Mouse (Mus musculus): ENCODE measurements around the gene Fam3b.

Fam3b gene

DNA sequence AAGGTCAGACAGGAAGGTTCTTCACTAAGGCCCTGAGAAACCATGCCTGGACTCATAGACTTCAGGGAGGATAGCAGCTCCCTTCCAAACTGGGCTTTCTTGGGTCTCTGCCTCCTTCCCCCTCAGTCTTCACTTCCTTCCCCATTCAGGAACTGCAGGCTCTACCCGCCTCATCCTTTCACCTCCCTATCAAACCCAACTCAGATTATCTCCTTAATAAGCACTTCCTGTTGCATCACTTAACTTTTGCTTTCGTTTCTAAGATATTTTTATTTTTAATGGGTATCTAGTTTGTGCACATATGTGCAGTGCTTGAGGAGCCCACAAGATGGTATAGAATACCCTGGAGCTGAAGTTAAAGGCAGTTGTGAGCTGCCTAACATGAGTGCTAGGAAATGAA lies 36.0 kb downstream of the Fam3b start:
- DNase-seq = no peak

DNA sequence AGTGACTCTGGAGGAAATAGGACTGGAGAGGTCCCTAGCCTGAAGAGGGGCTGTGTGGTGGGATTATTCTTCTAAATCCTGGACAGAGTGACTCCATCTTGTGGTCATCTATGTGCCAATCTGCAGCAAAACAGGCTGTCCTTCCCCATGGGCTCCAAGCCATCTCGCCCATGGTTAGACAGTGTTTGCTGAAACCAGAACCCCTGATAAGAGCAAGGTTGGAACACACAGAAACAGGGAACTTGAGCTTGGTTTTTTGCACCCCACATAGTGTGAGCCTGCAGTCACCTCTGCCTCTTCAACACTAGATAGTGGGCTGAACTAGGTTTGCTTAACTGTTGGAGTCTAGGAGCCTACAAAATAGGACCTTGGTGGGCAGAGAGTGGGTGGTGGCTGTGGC lies 38.1 kb downstream of the Fam3b start:
- no peak for DNase-seq

DNA sequence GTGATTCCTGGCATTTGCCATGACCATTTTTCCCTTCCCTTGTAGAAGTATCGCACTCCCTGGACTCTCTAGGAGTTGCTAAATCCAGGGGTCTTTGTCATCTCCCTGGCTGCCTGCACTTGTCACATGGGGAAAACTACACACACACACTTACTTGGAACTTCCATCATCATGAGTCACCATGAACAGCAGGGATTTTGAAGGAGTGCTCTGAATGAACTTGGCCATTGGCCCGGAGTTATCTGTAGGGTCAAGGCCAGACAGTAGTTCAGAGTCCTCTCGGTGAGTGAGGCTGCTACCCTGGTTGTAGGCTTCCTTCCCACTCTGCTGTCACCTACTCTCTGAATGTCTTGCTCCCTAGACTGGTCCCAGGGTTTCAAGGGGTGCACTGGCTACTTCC lies 39.0 kb downstream of the Fam3b start:
- DNase-seq = no peak

DNA sequence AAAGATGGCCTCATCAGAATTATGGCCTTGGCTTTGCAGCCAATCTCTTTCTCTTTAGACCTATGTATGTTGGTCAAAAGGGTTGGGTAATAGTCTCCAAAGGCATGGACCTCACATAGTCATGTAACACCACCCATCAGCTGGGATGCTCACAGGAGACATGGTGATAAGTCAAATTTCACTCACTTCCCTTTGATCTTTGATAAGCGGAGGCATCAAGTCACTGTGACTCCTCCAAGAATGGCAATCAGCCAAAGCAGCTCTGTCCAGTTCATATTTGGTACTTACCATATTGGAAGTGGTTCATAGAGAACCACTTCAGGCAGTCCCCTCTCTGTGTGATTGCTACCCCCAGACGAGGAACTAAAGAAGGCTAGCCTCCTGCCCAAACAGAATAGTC lies 39.9 kb downstream of the Fam3b start:
- DNase-seq = no peak

DNA sequence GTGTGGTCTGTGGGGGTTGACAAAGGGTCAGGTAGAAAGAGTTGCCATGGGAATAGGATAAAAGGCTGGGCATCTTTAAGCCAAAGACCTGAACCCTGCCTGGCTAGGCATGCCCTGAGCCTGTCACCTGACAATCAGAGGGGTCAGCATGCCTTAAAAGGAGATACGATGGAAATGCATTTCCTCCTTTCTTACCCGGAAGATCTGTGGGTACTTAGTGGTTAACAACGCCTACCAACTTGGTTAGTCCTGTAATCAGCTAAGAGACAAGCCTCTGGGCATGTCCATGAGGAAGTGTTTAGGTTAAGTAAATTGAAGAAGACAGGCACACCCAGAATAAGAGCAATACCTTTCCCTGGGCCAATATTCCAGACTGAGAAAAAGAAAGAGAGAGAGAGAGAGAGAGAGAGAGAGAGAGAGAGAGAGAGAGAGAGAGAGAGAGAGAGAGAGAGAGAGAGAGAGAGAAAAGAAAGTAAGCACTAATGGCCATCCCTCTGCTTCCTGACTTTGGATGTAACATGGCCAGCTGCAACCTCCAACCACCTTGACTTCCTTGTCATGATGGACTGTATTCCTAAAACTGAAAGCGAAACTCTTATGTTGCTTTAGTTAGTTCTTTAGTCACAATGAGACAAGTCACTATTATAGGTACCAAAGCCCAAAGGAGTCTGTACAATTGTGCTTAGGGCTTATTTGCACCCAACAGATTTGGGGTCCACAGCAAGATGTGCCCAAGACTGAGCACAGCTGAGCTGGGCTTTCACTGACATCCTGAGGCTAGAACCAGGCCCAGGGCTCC lies 46.4 kb downstream of the Fam3b start:
- DNase-seq = no peak

DNA sequence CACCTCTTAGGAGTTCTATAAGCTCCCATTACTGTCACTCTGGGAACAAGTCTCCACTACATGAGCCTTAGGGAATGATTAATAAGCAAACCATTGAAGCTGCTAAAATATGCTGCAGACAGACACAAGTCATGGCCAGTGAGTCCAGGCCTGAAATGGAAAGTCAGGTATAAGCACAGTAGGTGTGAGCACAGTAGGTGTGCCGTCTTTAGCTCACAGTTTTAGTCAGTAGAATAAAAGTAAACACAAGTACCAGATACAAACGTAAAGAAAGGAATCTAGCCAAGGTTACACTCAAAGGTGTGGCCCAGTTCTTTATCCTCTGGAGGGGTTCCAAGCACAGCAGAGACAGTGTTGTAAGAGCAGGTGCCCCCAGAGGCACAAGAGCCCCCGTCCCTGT lies 47.1 kb downstream of the Fam3b start:
- no peak for DNase-seq

DNA sequence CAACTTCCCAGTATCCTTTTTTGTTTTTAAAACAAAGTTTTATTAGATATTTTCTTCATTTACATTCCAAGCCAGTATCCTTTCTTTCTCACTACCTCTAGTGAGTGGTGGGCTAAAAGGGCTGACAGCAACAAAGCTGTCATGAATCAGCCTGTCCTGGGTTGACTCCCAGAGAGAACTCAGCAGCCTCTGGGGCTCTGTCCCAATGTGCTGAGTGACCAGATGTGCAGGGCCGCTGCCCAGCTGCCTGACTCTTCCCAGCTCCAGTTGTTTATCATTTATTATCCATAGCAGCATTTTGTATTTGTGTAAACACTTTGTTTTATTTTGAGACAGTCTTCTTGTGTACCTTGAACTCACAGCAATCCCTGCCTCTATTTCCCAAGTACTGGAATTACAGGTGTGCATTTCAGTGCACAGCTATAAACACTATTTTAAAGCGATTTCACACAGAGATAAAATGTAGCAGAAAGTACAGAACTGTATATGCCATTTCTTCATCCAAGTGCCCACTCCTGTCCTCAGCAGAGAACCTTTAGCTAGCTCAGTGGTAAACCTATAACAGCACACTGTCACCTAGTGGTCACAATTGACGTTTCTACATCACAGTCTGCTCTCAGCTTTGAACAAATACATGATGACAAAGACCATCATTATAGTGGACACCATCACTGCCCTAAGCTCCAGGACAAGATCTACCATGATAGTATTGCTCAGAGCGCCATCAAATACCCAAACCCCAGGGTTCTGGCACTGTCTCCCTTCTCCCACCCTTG lies 48.2 kb downstream of the Fam3b start:
- no peak for DNase-seq

DNA sequence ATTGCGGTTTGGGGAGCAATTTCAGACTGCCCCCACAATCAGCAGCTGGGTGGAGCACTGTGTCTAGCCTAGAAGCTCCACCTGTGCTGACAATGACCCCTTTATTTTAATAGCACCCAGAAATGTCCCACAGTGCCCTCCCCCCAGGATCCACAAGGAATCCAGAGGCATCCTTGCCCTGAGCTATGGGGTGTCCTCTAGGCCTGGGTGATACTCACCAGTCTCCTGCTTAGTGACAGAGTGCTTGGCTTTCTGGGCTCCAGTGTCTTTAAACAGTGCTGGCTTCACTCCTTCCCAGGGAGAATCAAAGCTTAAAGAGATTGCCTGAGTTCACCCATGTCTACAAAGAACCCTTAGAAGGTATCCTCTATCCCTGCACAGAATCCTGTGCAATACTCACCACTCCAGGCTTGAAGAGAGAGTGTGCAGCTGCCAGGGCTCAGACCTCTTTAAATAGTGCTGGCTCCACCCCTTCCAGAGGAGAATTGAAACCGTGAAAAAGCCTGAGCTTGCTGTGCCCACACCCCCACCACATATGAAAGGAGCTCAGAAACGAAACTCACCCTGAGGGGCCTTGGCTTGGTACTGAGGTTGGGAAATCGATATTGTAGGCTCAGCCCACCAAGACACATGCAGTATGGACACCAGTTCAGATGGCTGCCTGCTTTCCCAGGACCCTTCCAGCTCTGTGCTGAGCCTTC lies 52.0 kb downstream of the Fam3b start, which contains the start of gene Mx1:
Gene Mx1, minus strand, starts transcription at position 427 of the 701 bp plus-strand sequence.
- no peak for DNase-seq

DNA sequence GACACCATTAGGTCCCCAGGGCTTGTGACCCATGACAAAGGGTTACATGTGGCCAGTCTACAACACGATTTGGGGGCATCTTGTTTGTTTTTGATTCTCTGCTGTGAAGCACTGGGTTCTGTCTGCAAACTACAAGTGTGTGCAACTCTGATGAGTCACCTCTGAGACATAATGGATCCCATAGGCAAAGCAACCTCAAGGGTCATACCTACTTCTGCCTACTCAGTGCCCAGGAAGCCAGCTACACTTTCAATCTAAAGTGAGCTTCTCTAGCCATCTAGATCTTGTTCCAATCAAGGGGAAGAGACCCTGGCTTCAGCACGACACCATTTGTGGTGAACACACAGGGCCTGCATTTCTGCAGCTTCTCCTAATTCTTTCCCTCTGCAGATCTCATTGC lies 53.3 kb downstream of the Fam3b start:
- no peak for DNase-seq

DNA sequence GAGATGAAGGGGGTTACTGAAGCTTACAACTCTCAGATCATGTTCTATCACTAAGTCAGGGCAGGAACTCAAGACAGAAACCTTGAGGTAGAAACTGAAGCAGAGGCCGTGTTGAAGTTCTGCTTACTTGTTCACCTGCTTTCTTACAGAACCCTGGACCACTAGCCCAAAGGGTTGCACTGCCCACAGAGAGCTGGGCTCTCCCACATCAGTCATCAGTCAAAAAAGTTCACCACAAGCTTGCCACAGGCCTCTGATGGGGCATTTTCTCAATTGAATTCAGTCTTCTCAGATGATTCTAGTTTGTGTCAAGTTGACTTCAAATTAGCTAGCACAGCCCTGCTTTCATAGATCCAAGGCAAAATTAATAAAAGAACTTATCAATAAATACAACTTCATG lies 54.8 kb downstream of the Fam3b start:
- DNase-seq = no peak

DNA sequence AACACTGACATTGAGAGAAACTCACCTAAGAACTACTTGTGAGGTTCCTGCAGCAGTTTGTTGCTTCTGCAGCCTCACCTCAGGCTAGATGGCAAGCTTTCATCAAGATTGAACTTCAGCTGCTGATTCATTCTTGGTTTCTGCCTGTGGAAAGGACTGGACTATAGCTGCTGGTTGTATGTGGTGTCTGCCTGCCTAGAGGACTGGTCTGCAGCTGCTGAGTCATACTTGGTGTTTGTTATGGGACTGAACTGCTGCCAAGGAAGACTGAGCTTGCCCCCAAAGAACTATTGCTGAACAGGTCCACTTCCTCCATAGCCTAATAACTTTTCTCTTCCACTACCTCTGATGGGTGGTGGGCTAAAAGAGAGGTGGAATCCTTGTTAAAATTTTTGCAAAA lies 67.2 kb downstream of the Fam3b start:
- no peak for DNase-seq

DNA sequence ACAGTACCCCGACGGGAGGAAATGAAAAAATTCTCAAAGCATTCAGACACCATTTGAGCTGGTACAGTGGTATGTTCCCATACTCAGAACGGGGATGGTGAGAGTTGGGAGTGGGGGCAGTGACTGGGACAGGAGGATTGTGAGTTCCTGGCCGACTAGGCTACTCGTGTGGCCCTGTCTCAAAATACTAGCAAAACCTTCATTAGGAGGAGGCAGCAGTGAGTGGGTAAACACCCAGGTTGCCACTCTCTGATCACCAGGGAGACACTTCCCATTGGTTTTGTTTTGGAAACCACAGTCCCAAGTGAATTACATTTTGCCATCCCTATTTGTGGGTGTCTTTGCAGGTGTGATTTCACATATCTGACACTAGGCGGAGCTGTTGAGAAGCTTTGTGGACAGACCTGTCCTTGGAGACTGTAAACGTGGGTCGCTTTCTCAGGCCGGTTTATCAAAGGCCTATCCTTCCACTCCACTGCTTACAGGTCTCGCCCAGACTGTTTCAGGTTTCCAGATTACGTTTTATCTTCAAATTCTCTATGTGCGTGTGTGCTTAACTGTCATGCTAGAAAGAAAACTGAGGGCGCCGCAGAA lies 70.8 kb downstream of the Fam3b start:
- DNase-seq = no peak

DNA sequence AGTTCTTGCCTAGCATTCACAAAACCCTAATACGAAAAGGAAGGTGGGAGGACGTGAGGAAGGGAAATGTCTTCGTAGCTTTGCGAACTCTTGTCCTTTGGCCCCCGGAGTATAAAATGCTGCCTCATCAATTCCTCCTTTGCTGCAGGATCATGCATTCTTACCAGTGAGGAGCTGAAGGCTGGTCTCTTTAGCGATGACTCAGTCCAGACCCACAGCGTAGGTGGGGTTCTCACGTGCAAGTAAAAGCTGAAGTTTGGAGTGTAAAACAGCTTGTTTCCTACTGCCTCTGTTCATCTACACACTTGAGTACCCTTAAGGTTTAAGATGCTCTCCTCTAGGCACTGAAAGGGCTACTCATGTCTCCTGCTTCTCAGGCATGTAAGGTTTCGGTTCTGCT lies 72.6 kb downstream of the Fam3b start:
- peak; percentile 39 for DNase-seq

DNA sequence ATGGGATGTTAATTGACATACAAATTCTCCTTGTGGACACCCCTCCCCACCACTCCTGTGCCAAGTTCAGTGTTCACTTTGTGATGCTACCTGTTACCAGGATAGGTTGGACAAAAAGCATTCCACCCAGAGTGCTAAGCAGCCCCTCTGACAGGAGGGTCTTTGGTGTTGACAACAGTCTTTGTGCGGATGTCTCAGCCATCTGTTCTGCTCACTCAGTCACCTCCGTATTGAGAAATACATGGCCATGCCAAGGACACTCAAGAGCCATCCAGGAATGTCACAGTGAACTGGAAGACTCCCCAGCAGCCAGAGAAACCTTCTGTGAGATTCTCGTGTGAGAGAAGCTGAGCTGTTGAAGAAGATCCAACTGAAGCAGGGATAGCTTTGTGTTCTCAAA lies 76.4 kb downstream of the Fam3b start:
- no peak for DNase-seq

DNA sequence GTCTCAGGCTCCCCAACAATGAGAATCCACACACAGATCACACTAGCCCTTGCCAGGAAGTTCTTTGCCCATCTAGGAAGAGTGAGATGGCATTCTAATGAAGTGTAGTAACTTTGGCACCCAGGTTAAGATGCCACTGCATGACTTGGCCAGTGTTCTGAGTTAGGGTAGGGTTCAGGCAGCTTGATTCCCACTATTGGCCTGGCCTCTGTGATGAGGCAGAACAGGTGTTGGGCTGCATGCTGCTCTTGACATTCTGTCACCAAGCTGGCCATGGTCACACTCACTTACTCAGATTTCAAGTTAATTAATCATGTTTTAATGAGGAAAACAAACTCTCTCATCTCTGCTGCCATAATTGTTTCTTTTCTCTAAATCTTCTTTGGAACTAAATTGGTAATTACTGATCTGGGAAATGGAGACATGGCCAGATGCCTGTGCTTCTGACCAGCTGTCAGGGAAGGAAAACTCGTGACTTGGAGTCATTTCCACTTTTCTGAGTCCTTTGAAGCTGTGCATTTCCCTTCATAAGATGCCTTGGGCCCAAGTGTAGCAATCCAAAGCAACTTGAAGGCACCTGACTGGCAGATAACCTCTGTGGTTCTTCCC lies 77.1 kb downstream of the Fam3b start:
- DNase-seq = no peak

DNA sequence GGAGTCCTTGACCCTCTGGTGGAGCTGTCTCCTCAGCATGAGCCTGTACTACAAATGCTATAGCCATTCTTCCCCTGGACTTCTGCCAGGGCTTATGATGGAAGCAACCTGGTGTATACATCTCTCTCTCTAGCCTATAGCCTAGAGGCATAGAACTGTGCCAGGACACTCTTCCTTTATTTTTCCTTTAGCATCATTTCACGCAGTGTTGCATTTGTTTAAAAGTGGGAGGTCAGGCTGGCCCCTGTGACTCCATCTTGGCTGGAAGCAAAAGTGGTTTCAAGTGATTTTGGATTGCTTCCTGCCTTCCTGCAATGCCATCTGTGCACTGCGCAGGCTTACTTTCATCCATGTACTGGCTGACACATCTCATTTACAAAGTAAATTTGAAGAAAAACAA lies 80.4 kb downstream of the Fam3b start:
- no peak for DNase-seq

DNA sequence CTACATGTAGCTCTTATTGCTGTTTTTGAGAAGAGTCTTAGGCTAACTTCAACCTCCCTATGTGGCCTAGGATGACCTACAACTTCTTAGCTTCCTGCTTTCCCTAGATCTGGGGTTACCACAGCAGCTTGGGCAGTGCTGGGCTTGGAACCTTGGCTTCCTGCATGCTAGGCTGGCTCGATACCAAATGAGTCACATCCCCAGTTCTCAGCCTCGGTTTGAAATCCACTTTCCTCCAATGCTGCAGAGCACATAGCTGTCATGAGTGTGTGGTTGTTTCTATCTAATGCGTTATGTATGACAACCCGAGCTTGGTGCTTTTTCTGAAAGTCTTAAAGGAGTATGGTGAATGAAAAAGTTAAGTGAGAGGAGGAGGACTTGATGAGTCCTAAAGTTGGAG lies 83.3 kb downstream of the Fam3b start:
- DNase-seq = peak; percentile 40

DNA sequence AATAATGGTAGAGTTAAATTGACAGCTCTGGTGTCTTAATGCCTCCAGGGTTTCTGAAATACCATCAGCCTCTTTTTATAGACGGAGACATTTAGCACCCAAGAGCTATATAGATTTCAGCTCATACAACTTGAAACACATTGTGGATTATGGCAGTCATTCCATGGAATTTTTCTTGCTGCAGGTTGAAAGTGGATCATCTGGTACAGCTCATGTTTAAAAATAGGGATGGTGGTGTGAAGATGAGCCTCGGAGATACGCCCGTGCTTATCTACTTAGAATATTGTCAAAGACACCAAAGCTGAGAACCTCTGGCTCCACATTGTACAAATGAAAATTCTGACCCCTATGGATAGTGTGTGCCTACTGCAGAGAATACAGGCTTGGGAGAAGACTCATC lies 84.5 kb downstream of the Fam3b start:
- DNase-seq = no peak

DNA sequence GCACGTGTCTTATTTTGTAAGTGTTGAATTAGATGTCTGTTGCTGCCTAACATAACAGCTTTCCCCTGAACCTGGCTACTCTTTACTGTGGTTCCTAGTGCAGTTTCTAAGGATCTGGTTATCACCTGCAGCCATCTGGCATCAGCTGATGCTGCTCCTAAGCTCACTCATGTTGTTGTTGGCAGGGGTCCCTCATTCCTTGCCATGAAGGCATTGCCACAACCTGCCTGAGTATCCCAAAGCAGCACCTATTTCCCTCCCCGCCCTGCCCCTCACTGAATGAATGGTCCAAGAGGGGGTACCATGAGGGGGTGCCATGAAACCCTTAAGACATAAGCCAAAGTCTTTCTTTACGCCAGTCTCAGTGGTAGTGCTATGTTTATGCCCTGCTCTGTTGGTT lies 86.6 kb downstream of the Fam3b start:
- DNase-seq = no peak

DNA sequence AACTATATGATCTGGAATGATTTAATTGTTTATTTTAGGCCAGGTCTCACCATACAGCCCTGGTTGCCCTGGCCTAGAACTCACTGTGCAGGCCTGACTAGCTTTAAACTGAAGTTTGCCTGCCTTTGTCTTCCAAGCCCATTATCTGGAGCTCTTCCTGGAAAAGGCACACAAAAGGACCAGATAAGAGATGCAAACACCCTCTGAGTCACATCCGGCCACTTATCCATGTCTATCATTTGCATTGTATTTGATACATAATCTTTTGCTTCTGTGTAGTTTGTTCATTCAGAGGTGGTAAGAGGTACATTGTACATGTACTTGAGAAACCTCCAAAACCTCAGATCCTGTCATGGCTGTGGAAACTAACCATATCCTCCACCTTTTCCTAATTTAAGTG lies 91.0 kb downstream of the Fam3b start:
- DNase-seq = no peak

DNA sequence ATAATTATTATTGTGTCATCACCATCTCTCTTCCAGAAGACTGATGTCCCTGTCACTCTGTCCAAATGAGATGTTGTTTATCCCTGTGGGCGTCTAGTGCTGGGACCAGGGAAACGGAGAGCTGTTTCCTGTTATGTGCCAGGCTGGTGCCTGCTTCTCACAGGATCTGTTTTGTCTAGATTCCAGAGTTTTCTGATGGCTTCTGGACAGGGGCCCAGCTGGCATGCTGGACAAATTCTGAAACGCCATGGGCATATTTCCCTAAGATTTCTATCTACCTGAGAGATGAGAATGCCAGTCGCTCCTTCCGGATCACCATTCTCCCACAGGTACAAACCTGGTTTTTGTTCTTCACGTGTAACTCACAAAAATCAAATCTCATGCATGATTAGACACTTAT lies 92.9 kb downstream of the Fam3b start:
- no peak for DNase-seq

Data from right cerebral cortex, postnatal 25 days (tissue).